Mouse (Mus musculus) forebrain, embryonic 14.5 days (tissue): ENCODE results near the gene Tmco1. TPM values are rescaled to one million over a fixed set of nuclear protein-coding genes. Genes with fewer than 3 reads are reported as not detected.

ENCODE experiments used
- ATAC-seq: fragments of 200-750 bp; cut with Nextera tagmentation; 2 replicates; pipeline ENCODE4 v1.8.0; 2017; ENCODE audit warnings: mild to moderate bottlenecking, moderate library complexity
- DNase-seq: peaks from one replicate; pipeline ENCODE4 v3.0.0-alpha.2; 2015; ENCODE audit warnings: low spot score
- H3K27ac ChIP-seq: fragments of 300-500 bp; sonication (generic); 2 replicates; pipeline ENCODE4 v1.5.1; 2014; ENCODE audit warnings: low read depth, mild to moderate bottlenecking, control low read depth, low read length, moderate library complexity
- H3K27me3 ChIP-seq: fragments of 300-500 bp; sonication (generic); replicated peaks from 2 replicates; pipeline ENCODE4 v1.6.1; 2014; ENCODE audit warnings: low read length, control low read depth, mixed read lengths; ENCODE audit not compliant: control insufficient read depth, insufficient read depth
- H3K36me3 ChIP-seq: fragments of 300-500 bp; sonication (generic); 2 replicates; pipeline ENCODE4 v1.6.1; 2014; ENCODE audit warnings: low read length, control low read depth; ENCODE audit not compliant: control insufficient read depth, insufficient read depth
- H3K4me1 ChIP-seq: fragments of 300-500 bp; sonication (generic); 2 replicates; pipeline ENCODE4 v1.6.1; 2014; ENCODE audit warnings: antibody characterized with exemption, low read length, control low read depth; ENCODE audit not compliant: control insufficient read depth, insufficient read depth
- H3K4me2 ChIP-seq: fragments of 300-500 bp; sonication (generic); 2 replicates; pipeline ENCODE4 v1.6.1; 2014; ENCODE audit warnings: mild to moderate bottlenecking, control low read depth, low read length
- H3K4me3 ChIP-seq: fragments of 300-500 bp; sonication (generic); 2 replicates; pipeline ENCODE4 v1.5.1; 2014; ENCODE audit warnings: low read depth, low read length, control low read depth
- H3K9ac ChIP-seq: fragments of 300-500 bp; sonication (generic); 2 replicates; pipeline ENCODE4 v1.6.1; 2014; ENCODE audit warnings: mild to moderate bottlenecking, low read length, control low read depth, moderate library complexity
- H3K9me3 ChIP-seq: fragments of 300-500 bp; sonication (generic); replicated peaks from 2 replicates; pipeline ENCODE4 v1.6.1; 2016; ENCODE audit warnings: low read length, control low read depth, mixed read lengths; ENCODE audit not compliant: control insufficient read depth
- WGBS: fragments of 180-500 bp; shearing (Covaris S2); extraction: QIAGEN DNeasy Blood & Tissue Kit; methylation state at CpG from one replicate; pipeline ENCODE4 v1.1.7; 2014; 5-methylcytosine and 5-hydroxymethylcytosine counted together
- polyA plus RNA-seq: library from polyadenylated mRNA; unstranded; fragments of >200 nt; fragmentation: Nextera tagmentation; extraction: Ambion mirVana; gene quantifications from 2 replicates; pipeline ENCODE4 v1.2.1, GENCODE M21; 2014

Tmco1 gene
- polyA plus RNA-seq, 1 experiment from 2014 or later: 81.7 TPM

DNA sequence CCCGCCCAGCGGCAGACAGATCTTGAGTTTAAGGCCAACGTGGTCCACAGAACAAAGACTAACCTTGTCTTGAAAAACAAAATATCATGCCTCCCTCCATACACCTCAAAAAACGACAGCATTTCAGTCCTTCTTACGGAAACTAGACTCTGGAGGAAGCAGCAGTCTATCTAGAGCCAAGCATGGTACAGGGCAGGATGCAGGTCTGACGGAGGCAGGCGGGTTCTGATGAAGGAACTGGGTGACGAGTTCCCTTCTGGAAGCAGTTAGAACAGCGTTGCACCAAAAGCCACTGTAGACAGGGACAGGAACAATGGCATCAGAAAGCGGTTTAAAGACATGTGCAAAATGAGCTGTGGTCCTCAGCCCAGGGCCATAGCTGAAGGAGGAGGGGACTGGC is 28.1 kb upstream of the Tmco1 start:
- 0 out of 2 replicates have a peak, but pooled peaks cover 9% of the 10 kb centered on the region for H3K36me3 ChIP-seq
- no peak overlapping the region for H3K9ac ChIP-seq
- peaks cover 12% of the 10 kb centered on the region for H3K4me1 ChIP-seq
- no peaks in the 10 kb centered on the region for H3K9me3 ChIP-seq
- no peak overlapping the region for H3K4me3 ChIP-seq
- DNase-seq (no peak), ATAC-seq (no peak)
- no peak overlapping the region for H3K4me2 ChIP-seq
- H3K27ac ChIP-seq: no peak overlapping the region
- 87% methylated on average over 10 of the region's 10 CpGs for WGBS
- no peaks in the 10 kb centered on the region for H3K27me3 ChIP-seq

DNA sequence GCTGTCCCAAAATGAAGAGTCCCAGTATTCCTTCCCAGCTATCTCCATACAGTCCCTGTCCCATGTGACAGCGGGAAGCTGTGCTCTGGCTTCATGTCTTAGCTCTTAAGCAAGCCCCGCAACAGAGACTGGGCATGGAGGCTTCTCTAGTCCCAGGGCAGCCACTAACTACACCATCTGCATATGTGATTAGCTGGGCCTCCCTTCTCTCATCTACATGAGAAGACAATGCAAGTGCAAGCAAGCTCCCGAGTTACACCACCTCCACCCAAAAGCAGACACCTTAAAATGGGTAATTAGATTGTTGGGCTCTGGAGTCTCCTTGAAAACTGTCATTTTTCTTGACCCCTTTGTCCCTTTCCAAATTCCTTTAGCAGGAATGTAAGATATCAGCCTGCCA is 26.1 kb upstream of the Tmco1 start:
- H3K9me3 ChIP-seq: no peaks in the 10 kb centered on the region
- 0 out of 2 replicates have a peak, but pooled peaks cover 9% of the 10 kb centered on the region for H3K36me3 ChIP-seq
- H3K9ac ChIP-seq: peak overlapping the region; percentile 32
- H3K4me3 ChIP-seq: 0 out of 2 replicates have a peak overlapping the region, but pooled peaks have one; percentile 2
- ATAC-seq: no peak
- peak overlapping the region; percentile 54; the same call in 1 of the 2 replicates for H3K4me2 ChIP-seq
- peaks cover 16% of the 10 kb centered on the region for H3K4me1 ChIP-seq
- WGBS: 38% methylated on average over 3 of the region's 3 CpGs
- no peak overlapping the region for H3K27ac ChIP-seq
- DNase-seq: no peak
- no peaks in the 10 kb centered on the region for H3K27me3 ChIP-seq

DNA sequence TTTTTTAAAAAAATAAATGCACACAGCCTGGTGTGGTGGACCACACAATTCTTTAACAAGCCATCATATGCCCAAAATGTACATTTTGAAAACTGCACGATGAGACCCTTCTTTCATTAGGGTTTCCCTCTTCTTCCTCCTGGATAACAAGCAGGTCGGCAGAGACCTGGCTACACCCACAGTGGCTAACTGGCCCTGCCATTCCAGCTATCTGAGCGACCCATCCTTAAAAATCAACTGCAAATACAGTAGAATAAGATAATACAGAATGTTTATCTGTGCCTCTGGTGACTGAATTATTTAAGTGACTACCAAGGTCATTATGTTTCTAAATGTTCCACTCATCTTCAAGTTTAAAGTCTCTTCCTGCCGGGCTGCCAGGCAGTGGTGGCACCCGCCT is 25.4 kb upstream of the Tmco1 start:
- peaks cover 16% of the 10 kb centered on the region for H3K4me1 ChIP-seq
- peak overlapping the region; percentile 89 for H3K4me3 ChIP-seq
- DNase-seq: no peak
- H3K27ac ChIP-seq: no peak overlapping the region
- no peaks in the 10 kb centered on the region for H3K9me3 ChIP-seq
- H3K27me3 ChIP-seq: no peaks in the 10 kb centered on the region
- 0 out of 2 replicates have a peak, but pooled peaks cover 9% of the 10 kb centered on the region for H3K36me3 ChIP-seq
- ATAC-seq: no peak
- H3K9ac ChIP-seq: peak overlapping the region; percentile 91; the same call in 1 of the 2 replicates
- 44% methylated on average over 5 of the region's 5 CpGs for WGBS
- peak overlapping the region; percentile 54 for H3K4me2 ChIP-seq

DNA sequence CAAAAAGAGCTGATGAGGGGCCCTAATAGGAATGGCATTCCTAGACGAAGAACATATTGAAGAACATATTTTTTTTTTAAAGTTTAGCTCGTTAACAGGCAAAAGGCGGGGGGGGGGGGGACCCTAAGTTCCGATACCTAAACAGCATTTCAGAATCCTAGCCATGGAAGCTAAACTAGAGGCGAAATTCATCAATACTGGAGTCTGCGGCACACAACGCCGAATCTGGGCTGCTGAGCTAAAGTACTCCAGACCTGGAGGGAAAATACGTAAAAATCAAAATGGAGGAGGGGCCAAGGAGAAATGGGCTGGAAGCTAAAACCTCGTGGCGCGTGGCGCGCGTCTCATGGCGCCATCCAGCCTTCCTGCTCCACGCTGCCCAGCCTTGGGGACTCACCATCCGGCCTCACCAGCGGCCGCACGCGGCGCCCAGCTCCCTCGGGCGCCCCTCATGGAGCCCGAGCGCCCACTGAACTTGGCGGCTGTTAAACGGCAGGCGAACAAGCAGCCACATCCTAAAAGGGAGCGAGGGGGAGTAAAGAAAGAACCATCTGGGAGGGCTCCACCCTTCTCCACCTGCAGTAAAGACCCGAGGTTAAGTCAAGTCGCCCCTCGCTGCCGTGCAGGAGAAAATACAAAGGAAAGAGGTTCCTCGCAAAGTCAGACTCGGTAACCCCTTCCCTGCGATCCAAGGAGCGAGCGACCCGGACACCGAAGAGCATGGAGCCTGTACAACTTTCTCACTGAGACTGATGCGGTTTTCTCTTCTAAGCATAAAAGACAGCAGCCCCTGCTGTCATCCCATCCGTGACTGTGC is 24.5 kb upstream of the Tmco1 start:
- Histone ChIP-seq H3K9me3 (no peaks in the 10 kb centered on the region), H3K9ac (peak overlapping the region; percentile 91)
- WGBS: under 1% methylated on average over 44 of the region's 44 CpGs

DNA sequence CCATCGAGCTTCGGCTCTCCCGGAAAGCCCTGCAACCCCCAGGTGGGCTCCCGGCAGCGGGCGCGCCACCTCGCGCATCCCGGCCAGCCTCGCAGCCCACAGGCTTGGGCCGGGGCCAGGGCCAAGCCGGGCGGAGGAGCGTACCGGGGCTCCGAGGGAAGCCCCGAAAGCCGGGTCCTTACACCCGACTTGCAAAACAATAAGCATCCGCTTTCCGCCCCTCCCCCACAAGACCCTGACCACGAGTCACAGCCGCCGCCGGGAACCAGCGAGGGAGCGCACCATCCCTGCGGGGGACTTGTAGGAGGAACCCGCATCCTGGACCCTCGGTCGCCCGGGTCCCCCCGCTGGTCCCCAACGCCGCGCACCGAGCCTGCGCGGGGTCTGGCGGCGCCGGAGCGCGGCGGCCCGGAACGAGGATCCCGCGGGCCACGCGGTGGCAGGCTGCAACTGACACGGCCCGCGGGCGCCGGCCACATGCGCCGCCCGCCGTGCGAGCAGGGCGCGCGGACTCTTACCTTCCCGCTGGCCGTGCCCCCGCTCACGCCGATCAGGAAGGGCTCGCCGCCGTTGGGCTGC is 23.8 kb upstream of the Tmco1 start:
- peak overlapping the region; percentile 91 for H3K9ac ChIP-seq
- no peaks in the 10 kb centered on the region for H3K27me3 ChIP-seq
- DNase-seq (peak; percentile 84), ATAC-seq (peak; percentile 72)
- peak overlapping the region; percentile 54 for H3K4me2 ChIP-seq
- H3K27ac ChIP-seq: peak overlapping the region; percentile 97
- H3K4me1 ChIP-seq: peaks cover 16% of the 10 kb centered on the region
- peak overlapping the region; percentile 89 for H3K4me3 ChIP-seq
- under 1% methylated on average over 73 of the region's 73 CpGs for WGBS
- H3K36me3 ChIP-seq: 0 out of 2 replicates have a peak, but pooled peaks cover 4% of the 10 kb centered on the region
- H3K9me3 ChIP-seq: no peaks in the 10 kb centered on the region

More for the DNA sequence above, 24.5 kb upstream of the Tmco1 start:
- peak; percentile 79 for DNase-seq
- peak; percentile 51 for ATAC-seq
- Histone ChIP-seq H3K4me2 (peak overlapping the region; percentile 54), H3K4me1 (peaks cover 16% of the 10 kb centered on the region), H3K36me3 (0 out of 2 replicates have a peak, but pooled peaks cover 9% of the 10 kb centered on the region), H3K27ac (peak overlapping the region; percentile 97), H3K27me3 (no peaks in the 10 kb centered on the region), H3K4me3 (peak overlapping the region; percentile 89)

DNA sequence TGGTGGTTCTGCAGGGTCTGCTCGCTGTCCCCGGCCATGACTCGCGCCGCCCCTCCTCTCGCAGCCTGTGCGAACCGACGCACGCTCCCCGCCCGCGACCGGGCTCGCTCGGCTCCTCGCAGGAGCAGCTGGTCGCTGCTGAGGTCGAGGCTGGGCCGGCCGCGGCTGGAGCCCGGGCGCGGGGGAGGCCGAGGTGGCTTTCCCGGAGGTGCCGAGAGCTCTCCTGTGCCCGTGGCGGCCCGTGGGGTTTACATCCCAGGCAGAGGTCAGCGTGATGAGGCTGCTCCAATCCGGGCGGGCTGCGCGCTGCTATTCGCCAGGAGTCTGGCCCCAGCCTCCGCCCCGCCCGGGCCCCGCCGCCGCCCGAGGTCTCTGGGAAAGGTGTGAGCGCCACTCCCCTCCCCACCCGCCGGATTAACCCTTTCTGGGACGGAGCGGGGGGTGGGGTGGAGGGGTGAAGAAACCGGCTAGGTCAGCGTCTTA is 23.3 kb upstream of the Tmco1 start:
- peak overlapping the region; percentile 89 for H3K4me3 ChIP-seq
- ATAC-seq: peak; percentile 86
- under 1% methylated on average over 46 of the region's 51 CpGs for WGBS

DNA sequence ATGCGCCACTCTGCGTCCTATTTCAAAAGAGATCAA is 23.0 kb upstream of the Tmco1 start, which contains the start of gene Uck2:
Gene Uck2, minus strand, starts transcription at position 1 of the 36 bp plus-strand sequence.
- H3K27me3 ChIP-seq: no peaks in the 10 kb centered on the region
- H3K9ac ChIP-seq: peak within 1 kb of the TSS; percentile 91
- no peak for DNase-seq
- no peaks in the 10 kb centered on the region for H3K9me3 ChIP-seq
- H3K36me3 ChIP-seq: 0 out of 2 replicates have a peak, but pooled peaks cover 3% of the 10 kb centered on the region
- ATAC-seq: no peak
- H3K27ac ChIP-seq: peak within 1 kb of the TSS; percentile 97
- peak within 1 kb of the TSS; percentile 54 for H3K4me2 ChIP-seq
- H3K4me3 ChIP-seq: peak within 1 kb of the TSS; percentile 89
- WGBS: 0% methylated on average over 2 of the region's 2 CpGs
- peaks cover 23% of the 10 kb centered on the region for H3K4me1 ChIP-seq

More for the DNA sequence above, 23.3 kb upstream of the Tmco1 start:
- DNase-seq: peak; percentile 89
- H3K36me3 ChIP-seq: 0 out of 2 replicates have a peak, but pooled peaks cover 4% of the 10 kb centered on the region
- H3K4me1 ChIP-seq: peaks cover 20% of the 10 kb centered on the region
- H3K27ac ChIP-seq: peak overlapping the region; percentile 97
- H3K27me3 ChIP-seq: no peaks in the 10 kb centered on the region
- H3K9me3 ChIP-seq: no peaks in the 10 kb centered on the region
- peak overlapping the region; percentile 91 for H3K9ac ChIP-seq
- peak overlapping the region; percentile 54 for H3K4me2 ChIP-seq

DNA sequence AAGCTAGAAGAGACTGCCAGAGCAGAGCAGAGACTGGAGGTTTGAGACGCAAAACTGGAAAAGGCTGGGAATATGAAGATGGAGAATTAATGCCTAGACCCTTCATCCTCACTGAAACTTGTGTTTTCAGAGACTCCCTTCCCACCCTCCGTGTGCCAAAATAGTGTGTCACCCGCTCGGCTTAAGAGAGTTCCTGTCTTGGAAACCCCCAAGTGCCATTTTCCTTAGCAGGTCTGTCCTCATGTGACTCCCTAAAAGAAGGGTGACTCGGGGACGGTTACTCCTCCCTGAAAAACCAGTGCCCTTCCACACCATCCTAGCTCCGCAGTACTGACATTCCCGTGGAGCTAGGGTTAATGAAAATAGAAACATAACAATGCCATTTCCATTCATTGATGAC is 22.8 kb upstream of the Tmco1 start:
- Histone ChIP-seq H3K9ac (peak overlapping the region; percentile 91), H3K9me3 (no peaks in the 10 kb centered on the region), H3K36me3 (0 out of 2 replicates have a peak, but pooled peaks cover under 1% of the 10 kb centered on the region), H3K27me3 (no peaks in the 10 kb centered on the region), H3K4me1 (peaks cover 25% of the 10 kb centered on the region), H3K4me2 (peak overlapping the region; percentile 54), H3K27ac (peak overlapping the region; percentile 97; the same call in 1 of the 2 replicates), H3K4me3 (peak overlapping the region; percentile 89)
- DNase-seq: no peak
- WGBS: under 1% methylated on average over 8 of the region's 8 CpGs
- no peak; the same call in 1 of the 2 replicates for ATAC-seq

DNA sequence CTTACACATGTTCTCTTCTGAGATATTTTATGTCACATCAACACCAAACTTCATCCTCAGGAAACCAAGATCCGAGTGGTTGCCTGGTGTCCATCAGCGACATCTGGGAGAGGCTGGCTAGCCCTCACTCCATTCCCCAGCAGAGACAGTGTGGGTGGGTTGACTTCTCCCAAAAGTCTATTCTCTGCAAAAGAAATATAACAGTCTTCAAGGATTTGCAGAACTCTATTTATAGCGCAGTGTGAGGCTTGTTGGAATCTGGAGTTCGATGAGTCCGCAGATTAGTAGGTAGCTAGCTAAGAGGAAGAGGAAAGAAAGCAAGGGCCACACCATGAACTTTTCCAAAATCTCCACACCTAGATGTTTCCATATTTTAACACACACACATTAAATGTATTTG is 21.0 kb upstream of the Tmco1 start:
- WGBS: 92% methylated on average over 5 of the region's 5 CpGs

More for the DNA sequence above, 21.0 kb upstream of the Tmco1 start:
- peaks cover 22% of the 10 kb centered on the region for H3K4me1 ChIP-seq
- H3K36me3 ChIP-seq: no peaks in the 10 kb centered on the region
- DNase-seq (no peak), ATAC-seq (no peak)
- H3K9ac ChIP-seq: no peak overlapping the region
- no peak overlapping the region for H3K27ac ChIP-seq
- H3K27me3 ChIP-seq: no peaks in the 10 kb centered on the region
- H3K4me3 ChIP-seq: no peak overlapping the region
- H3K4me2 ChIP-seq: no peak overlapping the region
- no peaks in the 10 kb centered on the region for H3K9me3 ChIP-seq
